Mouse (Mus musculus) kidney, embryonic 15.5 days (tissue): Measurements from ENCODE around the gene Trim72. TPM values are rescaled to one million over a fixed set of nuclear protein-coding genes. Genes with fewer than 3 reads are reported as not detected.

Experiments
- ATAC-seq: fragments of 200-750 bp; cut with Nextera tagmentation; replicated peaks from 2 replicates; pipeline ENCODE4 v1.8.0; 2017; ENCODE audit warnings: moderate TSS enrichment; ENCODE audit not compliant: low FRiP score
- H3K27ac ChIP-seq: fragments of 300-500 bp; sonication (generic); 2 replicates; pipeline ENCODE4 v1.5.1; 2015; ENCODE audit warnings: mild to moderate bottlenecking, inconsistent platforms
- H3K27me3 ChIP-seq: fragments of 300-500 bp; sonication (generic); 2 replicates; pipeline ENCODE4 v1.6.1; 2015; ENCODE audit warnings: inconsistent platforms
- H3K36me3 ChIP-seq: fragments of 300-500 bp; sonication (generic); 2 replicates; pipeline ENCODE4 v1.6.1; 2015; ENCODE audit warnings: inconsistent platforms
- H3K4me1 ChIP-seq: fragments of 300-500 bp; sonication (generic); 2 replicates; pipeline ENCODE4 v1.6.1; 2015; ENCODE audit warnings: inconsistent platforms
- H3K4me2 ChIP-seq: fragments of 300-500 bp; sonication (generic); 2 replicates; pipeline ENCODE4 v1.6.1; 2015; ENCODE audit warnings: moderate library complexity, mild to moderate bottlenecking, inconsistent platforms
- H3K4me3 ChIP-seq: fragments of 300-500 bp; sonication (generic); replicated peaks from 2 replicates; pipeline ENCODE4 v1.5.1; 2015; ENCODE audit warnings: mild to moderate bottlenecking, inconsistent platforms
- H3K9ac ChIP-seq: fragments of 300-500 bp; sonication (generic); 2 replicates; pipeline ENCODE4 v1.6.1; 2015; ENCODE audit warnings: mild to moderate bottlenecking, inconsistent platforms
- H3K9me3 ChIP-seq: fragments of 300-500 bp; sonication (generic); replicated peaks from 2 replicates; pipeline ENCODE4 v1.6.1; 2016; ENCODE audit warnings: inconsistent platforms
- WGBS: fragments of 180-500 bp; shearing (Covaris S2); methylation state at CpG from one replicate; pipeline ENCODE4 v1.1.7; 2015; ENCODE audit warnings: mixed read lengths; 5-methylcytosine and 5-hydroxymethylcytosine counted together
- polyA plus RNA-seq: library from polyadenylated mRNA; unstranded; fragments of >200 nt; fragmentation: Nextera tagmentation; extraction: Ambion mirVana; gene quantifications from 2 replicates; pipeline ENCODE4 v1.2.1, GENCODE M21; 2015

Trim72 gene
- polyA plus RNA-seq, 1 experiment from 2014 or later = 0.31 TPM

GRCm38 (mm10) chr7:127992488-127993340 lies 11.0 kb upstream of the Trim72 start:
- Histone ChIP-seq H3K27me3 (no peaks in the 10 kb centered on the region), H3K4me1 (peaks cover 29% of the 10 kb centered on the region), H3K4me2 (peak overlapping the region; percentile 61), H3K27ac (peak overlapping the region; percentile 86), H3K36me3 (peaks cover 38% of the 10 kb centered on the region), H3K9ac (peak overlapping the region; percentile 42), H3K4me3 (peak overlapping the region; percentile 39), H3K9me3 (no peaks in the 10 kb centered on the region)
- peak; percentile 61 for ATAC-seq
- WGBS = 34% methylated on average over 5 of the region's 5 CpGs

- Histone ChIP-seq H3K36me3 (peaks cover 30% of the 10 kb centered on the region), H3K4me1 (peaks cover 29% of the 10 kb centered on the region), H3K9ac (peak within 1 kb of the TSS; percentile 42), H3K4me3 (peak within 1 kb of the TSS; percentile 39), H3K27me3 (no peaks in the 10 kb centered on the region), H3K27ac (peak within 1 kb of the TSS; percentile 86), H3K4me2 (peak within 1 kb of the TSS; percentile 61), H3K9me3 (no peaks in the 10 kb centered on the region)
- 5% methylated on average over 18 of the region's 18 CpGs for WGBS
- peak; percentile 73 for ATAC-seq
Observed at GRCm38 (mm10) chr7:127993341-127993977, 10.3 kb upstream of the Trim72 start, which contains the start of gene Pycard. Gene Pycard, minus strand, starts transcription at chr7:127993867.

- WGBS = 67% methylated on average over 1 of the region's 1 CpGs
- H3K36me3 ChIP-seq = no peaks in the 10 kb centered on the region
- H3K27ac ChIP-seq = no peak overlapping the region
- no peak overlapping the region for H3K4me3 ChIP-seq
- H3K4me1 ChIP-seq = peaks cover 12% of the 10 kb centered on the region
- no peaks in the 10 kb centered on the region; the same call in 1 of the 2 replicates for H3K9me3 ChIP-seq
- H3K4me2 ChIP-seq = no peak overlapping the region
- no peak for ATAC-seq
- peaks cover 5% of the 10 kb centered on the region; the same call in 1 of the 2 replicates for H3K27me3 ChIP-seq
- no peak overlapping the region for H3K9ac ChIP-seq
Observed at GRCm38 (mm10) chr7:127999436-127999835, 4.3 kb upstream of the Trim72 start.

GRCm38 (mm10) chr7:128000068-128000950 lies 3.4 kb upstream of the Trim72 start:
- ATAC-seq = no peak
- Histone ChIP-seq H3K27ac (no peak overlapping the region), H3K27me3 (peaks cover 9% of the 10 kb centered on the region; the same call in 1 of the 2 replicates), H3K4me2 (no peak overlapping the region), H3K9ac (no peak overlapping the region), H3K9me3 (no peaks in the 10 kb centered on the region; the same call in 1 of the 2 replicates), H3K4me1 (peaks cover 20% of the 10 kb centered on the region), H3K36me3 (no peaks in the 10 kb centered on the region), H3K4me3 (no peak overlapping the region)
- WGBS = 50% methylated on average over 1 of the region's 1 CpGs

- H3K4me2 ChIP-seq = no peak overlapping the region
- 83% methylated on average over 6 of the region's 6 CpGs for WGBS
- no peak for ATAC-seq
- no peak overlapping the region for H3K4me3 ChIP-seq
- H3K27ac ChIP-seq = peak overlapping the region; percentile 93
- H3K27me3 ChIP-seq = peaks cover 9% of the 10 kb centered on the region; the same call in 1 of the 2 replicates
- no peak overlapping the region for H3K9ac ChIP-seq
- H3K36me3 ChIP-seq = no peaks in the 10 kb centered on the region
- H3K9me3 ChIP-seq = no peaks in the 10 kb centered on the region; the same call in 1 of the 2 replicates
- peaks cover 26% of the 10 kb centered on the region for H3K4me1 ChIP-seq
Observed at GRCm38 (mm10) chr7:128003098-128003497, 651 bp upstream of the Trim72 start.

GRCm38 (mm10) chr7:128004150-128004486 lies 369 bp downstream of the Trim72 start:
- H3K27me3 ChIP-seq = peaks cover 9% of the 10 kb centered on the region; the same call in 1 of the 2 replicates
- H3K4me2 ChIP-seq = peak overlapping the region; percentile 52
- 67% methylated on average over 5 of the region's 5 CpGs for WGBS
- no peak; the same call in 1 of the 2 replicates for ATAC-seq
- peak overlapping the region; percentile 28 for H3K4me3 ChIP-seq
- H3K9me3 ChIP-seq = no peaks in the 10 kb centered on the region; the same call in 1 of the 2 replicates
- H3K27ac ChIP-seq = peak overlapping the region; percentile 93
- H3K4me1 ChIP-seq = peaks cover 26% of the 10 kb centered on the region
- H3K9ac ChIP-seq = 0 out of 2 replicates have a peak overlapping the region, but pooled peaks have one; percentile 32
- H3K36me3 ChIP-seq = no peaks in the 10 kb centered on the region

DNA sequence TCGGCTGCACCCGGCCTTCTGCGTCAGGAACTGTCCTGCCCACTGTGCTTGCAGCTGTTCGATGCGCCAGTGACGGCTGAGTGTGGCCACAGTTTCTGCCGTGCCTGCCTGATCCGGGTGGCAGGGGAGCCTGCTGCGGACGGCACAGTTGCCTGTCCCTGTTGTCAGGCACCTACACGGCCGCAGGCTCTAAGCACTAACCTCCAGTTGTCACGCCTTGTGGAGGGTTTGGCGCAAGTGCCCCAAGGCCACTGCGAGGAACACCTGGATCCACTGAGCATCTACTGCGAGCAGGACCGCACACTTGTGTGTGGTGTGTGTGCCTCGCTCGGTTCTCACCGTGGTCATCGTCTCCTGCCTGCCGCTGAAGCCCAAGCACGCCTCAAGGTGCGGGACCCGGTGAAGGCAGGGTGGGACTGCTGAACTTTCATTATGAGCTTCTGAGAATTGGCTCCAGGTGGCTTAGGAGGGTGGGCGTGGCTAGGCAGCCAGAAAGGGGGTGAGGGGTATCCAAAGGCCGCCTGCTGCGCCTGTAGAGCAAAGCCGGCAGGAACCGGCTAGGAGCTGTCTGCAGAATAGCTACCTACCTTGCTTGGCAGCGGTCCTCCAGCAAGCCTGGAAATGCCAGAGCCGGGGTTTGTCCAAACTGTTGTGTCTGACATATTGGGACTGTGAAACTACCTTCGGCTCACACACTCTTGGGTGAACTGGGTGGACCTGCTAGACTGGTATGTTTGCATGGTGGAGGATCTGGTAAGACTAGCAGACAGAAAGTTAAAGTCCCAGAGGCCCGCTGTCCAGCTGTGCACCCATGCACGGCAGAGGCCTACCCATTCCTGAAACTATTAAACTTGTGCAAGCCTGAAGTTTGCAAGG lies 976 bp downstream of the Trim72 start:
- Histone ChIP-seq H3K4me3 (peak overlapping the region; percentile 28), H3K4me1 (peaks cover 26% of the 10 kb centered on the region), H3K36me3 (no peaks in the 10 kb centered on the region), H3K27ac (peak overlapping the region; percentile 93), H3K9ac (peak overlapping the region; percentile 32; the same call in 1 of the 2 replicates), H3K9me3 (no peaks in the 10 kb centered on the region; the same call in 1 of the 2 replicates), H3K4me2 (peak overlapping the region; percentile 52), H3K27me3 (peaks cover 9% of the 10 kb centered on the region; the same call in 1 of the 2 replicates)
- WGBS = 22% methylated on average over 35 of the region's 35 CpGs
- ATAC-seq = peak; percentile 89

GRCm38 (mm10) chr7:128006193-128006592 lies 2.4 kb downstream of the Trim72 start:
- WGBS = 73% methylated on average over 7 of the region's 7 CpGs
- no peak for ATAC-seq
- peaks cover 9% of the 10 kb centered on the region; the same call in 1 of the 2 replicates for H3K27me3 ChIP-seq
- no peaks in the 10 kb centered on the region; the same call in 1 of the 2 replicates for H3K9me3 ChIP-seq
- peaks cover 26% of the 10 kb centered on the region for H3K4me1 ChIP-seq
- no peak overlapping the region for H3K9ac ChIP-seq
- H3K36me3 ChIP-seq = no peaks in the 10 kb centered on the region
- H3K27ac ChIP-seq = peak overlapping the region; percentile 93
- H3K4me3 ChIP-seq = no peak overlapping the region
- H3K4me2 ChIP-seq = no peak overlapping the region

GRCm38 (mm10) chr7:128009715-128010340 lies 6.1 kb downstream of the Trim72 start:
- WGBS = 63% methylated on average over 40 of the region's 40 CpGs
- H3K9ac ChIP-seq = no peak overlapping the region

DNA sequence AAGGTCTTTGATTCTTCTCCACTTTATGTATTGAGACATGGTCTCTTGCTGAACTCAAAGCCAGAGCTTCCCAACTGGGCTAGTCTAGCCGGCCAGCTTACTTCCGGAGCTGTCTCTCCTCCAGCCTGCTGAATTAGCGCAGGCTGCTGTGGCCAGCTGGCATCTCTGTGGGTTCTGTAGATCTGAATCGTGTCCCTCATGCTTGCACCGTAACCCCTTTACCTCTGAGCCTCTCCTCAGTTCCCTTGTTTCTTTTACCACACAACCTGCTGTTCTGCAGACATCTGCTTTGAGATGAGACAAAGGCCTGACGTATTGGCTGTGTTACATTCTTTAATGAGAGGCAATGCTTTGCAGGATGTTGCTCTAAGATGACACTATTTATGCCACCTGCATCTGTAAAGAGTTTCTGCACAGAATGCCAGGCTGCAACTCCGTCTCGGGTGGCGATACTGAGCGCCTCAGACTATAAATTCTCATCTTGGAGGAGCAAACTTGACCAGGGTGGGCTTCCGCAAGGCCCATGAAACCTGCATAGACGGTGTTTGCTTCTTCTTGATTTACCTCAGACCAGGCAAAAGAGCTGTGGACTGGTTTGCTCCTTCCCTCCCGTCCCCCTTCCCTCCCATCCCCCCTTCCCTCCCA lies 8.5 kb downstream of the Trim72 start:
- Histone ChIP-seq H3K27me3 (no peaks in the 10 kb centered on the region), H3K4me1 (no peaks in the 10 kb centered on the region), H3K27ac (no peak overlapping the region), H3K4me2 (no peak overlapping the region), H3K9ac (no peak overlapping the region), H3K9me3 (no peaks in the 10 kb centered on the region), H3K36me3 (no peaks in the 10 kb centered on the region), H3K4me3 (no peak overlapping the region)
- no peak for ATAC-seq
- 62% methylated on average over 13 of the region's 13 CpGs for WGBS

More at GRCm38 (mm10) chr7:128009715-128010340, 6.1 kb downstream of the Trim72 start:
- ATAC-seq = no peak
- Histone ChIP-seq H3K36me3 (no peaks in the 10 kb centered on the region), H3K4me2 (peak overlapping the region; percentile 42), H3K4me1 (peaks cover 10% of the 10 kb centered on the region), H3K9me3 (no peaks in the 10 kb centered on the region), H3K27me3 (0 out of 2 replicates have a peak, but pooled peaks cover under 1% of the 10 kb centered on the region), H3K27ac (no peak overlapping the region), H3K4me3 (peak overlapping the region; percentile 19)
